Comparison of ENCODE assay signal across 8 mouse cellular contexts in genomic region chr9:35200529-35201060, GRCm38 (mm10). TPM values are rescaled to one million over a fixed set of nuclear protein-coding genes. Genes with fewer than 3 reads are reported as not detected.
DNase-seq lines count a peak whose midpoint lies in the region; ATAC-seq and TF ChIP-seq lines count a peak whose summit lies in the region.

No protein-coding gene starts in this region.

- H3K9me3 ChIP-seq in heart, embryonic 11.5 days (replicated peaks; ENCODE audit: control insufficient read depth, low read length) = no peaks in the 10 kb centered on the region
- H3K9me3 ChIP-seq in MEL (replicated peaks; ENCODE audit: insufficient read depth, low read length) = no peaks in the 10 kb centered on the region
- H3K9me3 ChIP-seq in hindbrain, embryonic 10.5 days = no peaks in the 10 kb centered on the region

- ATAC-seq in heart, embryonic 11.5 days (replicated peaks; ENCODE audit: insufficient number of reproducible peaks, low FRiP score, low TSS enrichment) = no peak
- ATAC-seq in megakaryocyte progenitor cell, adult 5-6 weeks (replicated peaks; ENCODE audit: poor library complexity) = peak; percentile 10; the same call in 1 of the 2 replicates
- no peak for ATAC-seq in cerebellum, adult (ENCODE audit: insufficient number of reproducible peaks, low FRiP score, low TSS enrichment)

- no peak; a peak in 1 of 6 replicates for TF ChIP-seq CTCF in MEL (IDR thresholded peaks at IDR 0.05 in 2 of 3, conservative IDR thresholded peaks at IDR 0.05 in 1 of 3; ENCODE audit: control insufficient read depth in 1 of 3, insufficient read depth in 1 of 3, low read depth in 2 of 3, low read length in 3 of 3, poor library complexity in 1 of 3, severe bottlenecking in 1 of 3)

- no peak for TF ChIP-seq EP300 in MEL (IDR thresholded peaks at IDR 0.05; ENCODE audit: low read depth in 1 of 2, low read length in 2 of 2)

- H3K4me2 ChIP-seq in heart, embryonic 11.5 days = peak overlapping the region; percentile 86

- 48% methylated on average over 9 of the region's 9 CpGs for WGBS in heart, embryonic 11.5 days (ENCODE audit: insufficient replicate concordance)
- WGBS in hindbrain, embryonic 10.5 days = 69% methylated on average over 9 of the region's 9 CpGs

- intact Hi-C loops in heart, postnatal 14 days (cut with DNase I) = no loop called here

- DNase-seq in heart, postnatal 14 days = no peak
- peak; percentile 49 for DNase-seq in MEL (ENCODE audit: low read depth, low spot score)
- DNase-seq in hindbrain, embryonic 10.5 days (ENCODE audit: low spot score) = no peak
- DNase-seq in thymus, postnatal 14 days = no peak
- no peak for DNase-seq in layer of hippocampus, postnatal 14 days (ENCODE audit: low spot score in 2 of 2)

- H3K27ac ChIP-seq in heart, embryonic 11.5 days (ENCODE audit: low read depth, low read length) = no peak overlapping the region
- H3K27ac ChIP-seq in MEL (ENCODE audit: control insufficient read depth, low read depth, low read length) = no peak overlapping the region
- H3K27ac ChIP-seq in hindbrain, embryonic 10.5 days = peak overlapping the region; percentile 89

- H3K36me3 ChIP-seq in heart, embryonic 11.5 days (ENCODE audit: control insufficient read depth, insufficient read depth, low read length) = peaks cover 2% of the 10 kb centered on the region; the same call in 1 of the 2 replicates
- peaks cover 0 to 19% of the 10 kb centered on the region in 2 experiments; a peak in 2 of 4 replicates for H3K36me3 ChIP-seq in MEL (ENCODE audit: control insufficient read depth in 1 of 2, insufficient read depth in 2 of 2, low read length in 2 of 2)
- peaks cover 19% of the 10 kb centered on the region for H3K36me3 ChIP-seq in hindbrain, embryonic 10.5 days

- H3K79me2 ChIP-seq in MEL (ENCODE audit: control insufficient read depth, insufficient read depth, low read length, poor library complexity) = peaks cover 1% of the 10 kb centered on the region; the same call in 1 of the 2 replicates

- TF ChIP-seq RAD21 in MEL (IDR thresholded peaks at IDR 0.05; ENCODE audit: low read depth, low read length) = no peak

- H3K9ac ChIP-seq in heart, embryonic 11.5 days (ENCODE audit: low read depth, low read length) = peak overlapping the region; percentile 86
- peak overlapping the region; percentile 87 for H3K9ac ChIP-seq in MEL (ENCODE audit: control insufficient read depth, low read depth, low read length, poor library complexity, severe bottlenecking)

- peak overlapping the region; percentile 68 for H3K4me3 ChIP-seq in heart, embryonic 11.5 days (ENCODE audit: low read depth, low read length)
- H3K4me3 ChIP-seq in MEL (ENCODE audit: control insufficient read depth in 1 of 2, insufficient read depth in 1 of 2, low read depth in 2 of 2, low read length in 2 of 2) = peak overlapping the region; percentile 88 to 90
- peak overlapping the region; percentile 77 for H3K4me3 ChIP-seq in hindbrain, embryonic 10.5 days

- peaks cover 17% of the 10 kb centered on the region; the same call in 1 of the 2 replicates for H3K4me1 ChIP-seq in heart, embryonic 11.5 days (ENCODE audit: control insufficient read depth, insufficient read depth, low read length)
- peaks cover 10 to 11% of the 10 kb centered on the region in 2 experiments for H3K4me1 ChIP-seq in MEL (ENCODE audit: control insufficient read depth in 1 of 2, insufficient read depth in 2 of 2, low read length in 2 of 2)
- H3K4me1 ChIP-seq in hindbrain, embryonic 10.5 days (replicated peaks) = peaks cover 22% of the 10 kb centered on the region

- TF ChIP-seq POLR2A in MEL (IDR thresholded peaks at IDR 0.05; ENCODE audit: control insufficient read depth in 1 of 2, insufficient read depth in 1 of 2, low read depth in 1 of 2, low read length in 2 of 2, poor library complexity in 1 of 2) = no peak

- H3K27me3 ChIP-seq in heart, embryonic 11.5 days (ENCODE audit: control insufficient read depth, insufficient read depth, low read length) = no peaks in the 10 kb centered on the region
- no peaks in the 10 kb centered on the region for H3K27me3 ChIP-seq in MEL (ENCODE audit: control insufficient read depth in 1 of 2, insufficient read depth in 2 of 2, low read length in 2 of 2)
- H3K27me3 ChIP-seq in hindbrain, embryonic 10.5 days (ENCODE audit: insufficient read depth, poor library complexity, severe bottlenecking) = no peaks in the 10 kb centered on the region

TF ChIP-seq in MEL, 35 proteins besides CTCF, POLR2A, EP300 and RAD21:
- TF ChIP-seq USF2 (IDR thresholded peaks at IDR 0.05; ENCODE audit: borderline replicate concordance in 1 of 2, insufficient read depth in 1 of 2, low read depth in 1 of 2, low read length in 2 of 2) = no peak
- TF ChIP-seq TAL1 (IDR thresholded peaks at IDR 0.05; ENCODE audit: low read length) = peak; percentile 19; the same call in 1 of the 2 replicates
- 0 out of 2 replicates have a peak, but pooled peaks have one; percentile 23 for TF ChIP-seq HCFC1 (IDR thresholded peaks at IDR 0.05; ENCODE audit: low read depth, low read length)
- no peak for TF ChIP-seq MYC (IDR thresholded peaks at IDR 0.05; ENCODE audit: low read depth, low read length)
TF ChIP-seq in MEL: peak in this region for 2.

RNA-seq across cellular contexts. Expression of gene Tirap, which starts 0.5 kb away (rescaled TPM):
- 9.4 and 11.7 TPM in 2 replicates for polyA plus RNA-seq in heart, embryonic 11.5 days (2014; fragmentation: Nextera tagmentation; extraction: Ambion mirVana)
- 1 to 10 TPM; 6.3 to 6.5 TPM for total RNA-seq in heart, postnatal 14 days (2021)
- total RNA-seq in MEL (2012; rRNA removed) = 2.4 TPM in 2 replicates
- 1 to 10 TPM in 1 of 2 experiments, not detected in 1; 5.3 TPM for polyA plus RNA-seq in MEL (2012; ENCODE audit: insufficient read depth in 1 of 2, insufficient read length in 2 of 2, low read depth in 1 of 2, low replicate concordance in 2 of 2, missing spikeins in 1 of 2)
- 15.6 and 19.9 TPM in 2 replicates for polyA plus RNA-seq in hindbrain, embryonic 10.5 days (2016; fragmentation: Nextera tagmentation; extraction: Ambion mirVana)
- total RNA-seq in megakaryocyte progenitor cell, adult 5-6 weeks (2015) = 7.0 and 7.7 TPM in 2 replicates
- total RNA-seq in megakaryocyte progenitor cell, adult 5-6 weeks (2017) = 10.3 and 10.4 TPM in 2 replicates
- total RNA-seq in layer of hippocampus, postnatal 14 days (2021) = 1 to 10 TPM; 3.1 to 4.4 TPM

RNA-seq across cellular contexts. Expression of gene Srpr, which starts 0.6 kb away (rescaled TPM):
- polyA plus RNA-seq in heart, embryonic 11.5 days (2014; fragmentation: Nextera tagmentation; extraction: Ambion mirVana) = 95.7 and 107 TPM in 2 replicates
- total RNA-seq in heart, postnatal 14 days (2021) = 10 to 100 TPM; 85.0 to 90.5 TPM
- 36.8 and 42.9 TPM in 2 replicates for total RNA-seq in MEL (2012; rRNA removed)
- 100 to 1,000 TPM in 1 of 2 experiments, 10 to 100 TPM in 1; 63.5 to 113 TPM for polyA plus RNA-seq in MEL (2012; ENCODE audit: insufficient read depth in 1 of 2, insufficient read length in 2 of 2, low read depth in 1 of 2, low replicate concordance in 2 of 2, missing spikeins in 1 of 2)
- 77.4 and 82.8 TPM in 2 replicates for polyA plus RNA-seq in hindbrain, embryonic 10.5 days (2016; fragmentation: Nextera tagmentation; extraction: Ambion mirVana)
- 82.6 and 84.3 TPM in 2 replicates for total RNA-seq in megakaryocyte progenitor cell, adult 5-6 weeks (2015)
- 61.6 and 61.7 TPM in 2 replicates for total RNA-seq in megakaryocyte progenitor cell, adult 5-6 weeks (2017)
- total RNA-seq in layer of hippocampus, postnatal 14 days (2021) = 10 to 100 TPM; 63.1 to 67.3 TPM

RNA-seq across cellular contexts. Expression of gene Foxred1, which starts 10.3 kb away (rescaled TPM):
- 44.9 and 49.6 TPM in 2 replicates for polyA plus RNA-seq in heart, embryonic 11.5 days (2014; fragmentation: Nextera tagmentation; extraction: Ambion mirVana)
- 10 to 100 TPM; 94.8 to 97.1 TPM for total RNA-seq in heart, postnatal 14 days (2021)
- 35.6 and 42.4 TPM in 2 replicates for total RNA-seq in MEL (2012; rRNA removed)
- 10 to 100 TPM in 1 of 2 experiments, not detected in 1; 39.0 TPM for polyA plus RNA-seq in MEL (2012; ENCODE audit: insufficient read depth in 1 of 2, insufficient read length in 2 of 2, low read depth in 1 of 2, low replicate concordance in 2 of 2, missing spikeins in 1 of 2)
- polyA plus RNA-seq in hindbrain, embryonic 10.5 days (2016; fragmentation: Nextera tagmentation; extraction: Ambion mirVana) = 46.7 and 50.5 TPM in 2 replicates
- 12.7 and 13.6 TPM in 2 replicates for total RNA-seq in megakaryocyte progenitor cell, adult 5-6 weeks (2015)
- total RNA-seq in megakaryocyte progenitor cell, adult 5-6 weeks (2017) = 42.8 and 44.8 TPM in 2 replicates
- total RNA-seq in layer of hippocampus, postnatal 14 days (2021) = 10 to 100 TPM; 41.5 to 46.4 TPM

RNA-seq across cellular contexts. Expression of gene Dcps, which starts 24.7 kb away (rescaled TPM):
- 68.0 and 69.3 TPM in 2 replicates for polyA plus RNA-seq in heart, embryonic 11.5 days (2014; fragmentation: Nextera tagmentation; extraction: Ambion mirVana)
- 10 to 100 TPM; 14.2 to 17.1 TPM for total RNA-seq in heart, postnatal 14 days (2021)
- total RNA-seq in MEL (2012; rRNA removed) = 54.3 and 58.0 TPM in 2 replicates
- polyA plus RNA-seq in MEL (2012; ENCODE audit: insufficient read depth in 1 of 2, insufficient read length in 2 of 2, low read depth in 1 of 2, low replicate concordance in 2 of 2, missing spikeins in 1 of 2) = 100 to 1,000 TPM in 1 of 2 experiments, not detected in 1; 115 TPM
- polyA plus RNA-seq in hindbrain, embryonic 10.5 days (2016; fragmentation: Nextera tagmentation; extraction: Ambion mirVana) = 99.8 and 101 TPM in 2 replicates
- total RNA-seq in megakaryocyte progenitor cell, adult 5-6 weeks (2015) = 64.1 and 67.6 TPM in 2 replicates
- total RNA-seq in megakaryocyte progenitor cell, adult 5-6 weeks (2017) = 56.2 and 64.9 TPM in 2 replicates
- 10 to 100 TPM; 17.5 to 18.5 TPM for total RNA-seq in layer of hippocampus, postnatal 14 days (2021)
